Mouse (Mus musculus): ENCODE results near the gene Syne3. TPM values are rescaled to one million over a fixed set of nuclear protein-coding genes. Genes with fewer than 3 reads are reported as not detected.

Gene Syne3
- 23.0 and 25.3 TPM in 2 replicates for total RNA-seq (2017)

- ATAC-seq (replicated peaks; ENCODE audit: low read depth, poor library complexity, severe bottlenecking), result peak; percentile 17
Observed at GRCm38 (mm10) chr12:105009370-105010212, at the start of gene Syne3. Gene Syne3 (minus strand): TSS chr12:105009809.

GRCm38 (mm10) chr12:105055308-105055707 is 45.7 kb upstream of the Syne3 start:
- no peak for ATAC-seq (replicated peaks; ENCODE audit: low read depth, poor library complexity, severe bottlenecking)

GRCm38 (mm10) chr12:105054041-105054440 is 44.4 kb upstream of the Syne3 start:
- ATAC-seq (replicated peaks; ENCODE audit: low read depth, poor library complexity, severe bottlenecking), result no peak

GRCm38 (mm10) chr12:105050898-105051297 is 41.3 kb upstream of the Syne3 start:
- peak; percentile 78; the same call in 1 of the 2 replicates for ATAC-seq (replicated peaks; ENCODE audit: low read depth, poor library complexity, severe bottlenecking)

GRCm38 (mm10) chr12:105049813-105050212 is 40.2 kb upstream of the Syne3 start:
- ATAC-seq (replicated peaks; ENCODE audit: low read depth, poor library complexity, severe bottlenecking), result no peak

GRCm38 (mm10) chr12:105048301-105048863 is 38.8 kb upstream of the Syne3 start:
- ATAC-seq (replicated peaks; ENCODE audit: low read depth, poor library complexity, severe bottlenecking), result no peak

- ATAC-seq (replicated peaks; ENCODE audit: low read depth, poor library complexity, severe bottlenecking), result no peak
Observed at GRCm38 (mm10) chr12:105044775-105045174, 35.2 kb upstream of the Syne3 start.

GRCm38 (mm10) chr12:105043081-105043480 is 33.5 kb upstream of the Syne3 start:
- ATAC-seq (replicated peaks; ENCODE audit: low read depth, poor library complexity, severe bottlenecking), result no peak

GRCm38 (mm10) chr12:105040950-105041349 is 31.3 kb upstream of the Syne3 start:
- no peak for ATAC-seq (replicated peaks; ENCODE audit: low read depth, poor library complexity, severe bottlenecking)

GRCm38 (mm10) chr12:105039578-105040289 is 30.1 kb upstream of the Syne3 start:
- ATAC-seq (replicated peaks; ENCODE audit: low read depth, poor library complexity, severe bottlenecking), result no peak

- ATAC-seq (replicated peaks; ENCODE audit: low read depth, poor library complexity, severe bottlenecking), result peak; percentile 62
Observed at GRCm38 (mm10) chr12:105038918-105039317, 29.3 kb upstream of the Syne3 start.

- no peak for ATAC-seq (replicated peaks; ENCODE audit: low read depth, poor library complexity, severe bottlenecking)
Observed at GRCm38 (mm10) chr12:105038211-105038610, 28.6 kb upstream of the Syne3 start.

- ATAC-seq (replicated peaks; ENCODE audit: low read depth, poor library complexity, severe bottlenecking), result no peak; the same call in 1 of the 2 replicates
Observed at GRCm38 (mm10) chr12:105034130-105034769, 24.6 kb upstream of the Syne3 start.

GRCm38 (mm10) chr12:105032832-105033775 is 23.5 kb upstream of the Syne3 start:
- no peak for ATAC-seq (replicated peaks; ENCODE audit: low read depth, poor library complexity, severe bottlenecking)

GRCm38 (mm10) chr12:105032147-105032831 is 22.7 kb upstream of the Syne3 start, which contains the start of gene Glrx5:
Gene Glrx5 (plus strand): TSS chr12:105032688.
- peak; percentile 80 for ATAC-seq (replicated peaks; ENCODE audit: low read depth, poor library complexity, severe bottlenecking)

- peak; percentile 15 for ATAC-seq (replicated peaks; ENCODE audit: low read depth, poor library complexity, severe bottlenecking)
Observed at GRCm38 (mm10) chr12:105031081-105032058, 21.8 kb upstream of the Syne3 start.

- ATAC-seq (replicated peaks; ENCODE audit: low read depth, poor library complexity, severe bottlenecking), result no peak
Observed at GRCm38 (mm10) chr12:105029890-105030289, 20.3 kb upstream of the Syne3 start.

All from common myeloid progenitor, adult 5-6 weeks (primary cell).